Mouse (Mus musculus) CH12.LX (cell line): ENCODE results near the gene Agap1.

Experiments
- CTCF ChIP-seq, 2 experiments: IDR thresholded peaks in 1 of 2; conservative IDR thresholded peaks in 1 of 2; 2 replicates each; pipeline ENCODE4 v1.5.1; 2011 to 2012; ENCODE audit warnings: low read depth in 2 of 2, low read length in 2 of 2, improper control_type of control experiment in 1 of 2, inconsistent platforms in 1 of 2, mild to moderate bottlenecking in 1 of 2, moderate library complexity in 1 of 2
- HCFC1 ChIP-seq: IDR thresholded peaks from 2 replicates; pipeline ENCODE4 v1.6.1; 2012; ENCODE audit warnings: low read depth, mild to moderate bottlenecking, inconsistent platforms, low read length, improper control_type of control experiment
- NELFE ChIP-seq: IDR thresholded peaks from 2 replicates; pipeline ENCODE4 v1.6.1; 2011; ENCODE audit warnings: low read depth, low read length, improper control_type of control experiment
- POLR2A ChIP-seq: IDR thresholded peaks from 2 replicates; pipeline ENCODE4 v1.6.1; 2011; ENCODE audit warnings: low read depth, mild to moderate bottlenecking, improper control_type of control experiment, low read length
- TCF12 ChIP-seq: IDR thresholded peaks from 2 replicates; pipeline ENCODE4 v1.6.1; 2014; ENCODE audit warnings: low read depth, mild to moderate bottlenecking, inconsistent platforms, low read length, improper control_type of control experiment

DNA sequence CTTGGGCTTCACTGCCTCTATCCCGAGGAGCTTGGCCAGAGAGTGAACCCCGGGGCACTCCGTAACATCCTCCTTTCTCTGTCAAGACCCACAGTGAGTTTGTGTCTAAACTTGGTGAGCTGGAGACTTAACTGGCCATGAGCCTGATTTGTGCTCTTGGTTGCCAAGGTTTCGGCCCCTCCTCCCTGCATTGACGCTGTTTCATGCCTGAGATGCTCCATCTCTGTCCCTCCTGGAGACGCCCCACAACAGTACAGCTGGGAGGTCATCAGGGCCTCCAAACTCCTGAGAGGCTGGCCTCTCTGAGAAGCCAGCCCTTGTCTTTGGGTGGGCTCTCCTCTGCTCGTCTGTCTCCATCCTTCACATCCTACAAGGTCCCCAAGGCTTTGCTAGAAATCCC, 437.7 kb downstream of the Agap1 start:
- TF ChIP-seq POLR2A (no peak), CTCF (conservative IDR thresholded peaks at IDR 0.05 in 1 of 2, IDR thresholded peaks at IDR 0.05 in 1 of 2; ENCODE audit: low read depth in 2 of 2, low read length in 2 of 2) (no peak), TCF12 (no peak), NELFE (no peak), HCFC1 (no peak)
